Mouse (Mus musculus) layer of hippocampus, adult 8-10 months (tissue): ENCODE results near the gene Pced1a. TPM values are rescaled to one million over a fixed set of nuclear protein-coding genes. Genes with fewer than 3 reads are reported as not detected.

Experiments
- DNase-seq, 2 experiments: peaks; one replicate each; pipeline ENCODE4 v3.0.0; 2022; ENCODE audit warnings: low spot score in 2 of 2
- total RNA-seq, 4 experiments: library from RNA; stranded (reverse); gene quantifications; 2 replicates each; pipeline ENCODE4 v1.2.4; 2022

The Pced1a gene
- total RNA-seq = 10 to 100 TPM; 25.2 to 29.4 (median 27.8) TPM

DNA sequence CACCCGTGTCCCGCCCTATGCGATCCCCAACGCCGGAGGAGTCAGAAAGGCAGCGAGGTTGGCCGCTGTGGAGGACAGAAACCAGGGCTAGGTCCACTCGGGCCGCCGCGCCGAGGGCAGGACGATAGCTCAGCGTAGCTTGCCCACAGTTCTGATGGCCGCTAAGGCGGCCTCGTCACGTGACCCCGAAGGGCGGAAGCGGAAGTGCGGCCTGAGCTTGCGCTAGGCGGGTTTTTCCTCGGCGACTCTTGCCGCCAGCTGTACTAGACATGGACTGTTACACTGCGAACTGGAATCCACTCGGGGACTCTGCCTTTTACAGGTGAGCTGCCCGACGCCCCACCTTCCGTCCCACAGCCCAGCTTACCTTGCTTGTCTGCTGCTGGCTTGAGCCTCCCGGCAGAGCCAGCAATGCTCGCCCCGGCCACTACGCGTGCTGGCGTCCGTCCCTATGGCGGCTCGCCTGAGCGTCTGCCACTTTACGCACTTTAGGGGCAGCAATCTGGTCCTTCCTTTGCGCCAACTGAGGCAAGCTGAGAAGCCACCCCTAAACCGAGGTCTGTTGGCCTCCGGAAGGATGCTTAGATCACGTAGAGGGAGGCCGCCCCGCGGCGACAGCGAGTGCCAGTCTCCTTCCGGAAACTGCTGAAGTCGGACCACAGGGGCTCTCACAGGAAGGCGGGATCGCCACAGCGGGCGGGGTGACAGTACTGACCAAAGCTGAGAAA is at the start of gene Pced1a, which contains the start of gene Vps16:
Gene Pced1a (minus strand): TSS at position 576 of the 728 bp plus-strand sequence.
Gene Vps16 (plus strand): TSS at position 214 of the 728 bp plus-strand sequence.
- DNase-seq = peak; percentile 88 to 92

DNA sequence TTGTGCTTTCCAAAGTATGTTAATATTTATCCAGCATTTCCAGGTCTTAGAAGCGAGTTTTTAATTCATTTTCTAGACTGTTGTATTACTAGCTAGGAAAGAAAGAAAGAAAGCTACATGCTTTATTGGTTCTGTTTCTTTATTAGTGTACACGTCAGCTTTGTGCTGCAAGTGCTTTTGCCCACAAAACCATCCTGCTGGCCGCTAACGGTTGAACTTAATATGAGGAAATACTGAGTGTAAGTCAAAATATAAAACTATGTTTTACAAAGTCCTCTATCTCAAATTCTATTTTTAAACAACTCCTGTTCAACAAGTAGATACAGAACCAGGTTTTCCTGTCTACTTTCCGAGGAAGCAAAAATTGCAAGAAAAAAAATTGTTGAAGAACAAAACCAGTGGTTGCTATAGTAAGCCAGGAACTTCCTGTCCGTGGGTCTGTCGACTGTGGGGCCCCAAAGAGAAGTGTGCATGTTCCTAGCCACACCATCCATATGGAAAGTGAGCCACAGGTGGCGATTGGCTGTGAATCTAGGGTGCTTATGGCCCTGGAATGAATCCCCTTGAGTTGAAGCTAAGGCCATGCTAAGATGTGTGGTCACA is 48.5 kb upstream of the Pced1a start:
- no peak for DNase-seq

DNA sequence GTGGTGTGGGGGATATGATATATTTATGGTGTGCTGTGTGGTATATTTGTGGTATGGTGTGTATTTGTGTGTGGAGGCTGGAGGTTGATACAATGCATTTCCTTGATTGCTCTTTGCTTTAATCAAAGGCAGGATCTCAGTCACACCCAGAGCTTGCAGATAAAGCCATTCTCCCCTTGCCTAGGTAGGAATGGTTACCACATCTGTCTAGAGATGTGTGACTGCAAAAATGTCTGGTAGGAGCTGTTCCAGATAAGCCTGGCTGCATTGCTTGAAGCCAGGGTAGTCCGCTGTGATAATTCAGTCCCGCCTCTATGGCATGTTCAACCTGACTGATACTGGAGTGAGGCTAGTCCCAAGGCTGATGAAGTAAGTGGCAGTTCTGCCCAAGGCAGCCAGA is 45.4 kb upstream of the Pced1a start:
- no peak for DNase-seq

DNA sequence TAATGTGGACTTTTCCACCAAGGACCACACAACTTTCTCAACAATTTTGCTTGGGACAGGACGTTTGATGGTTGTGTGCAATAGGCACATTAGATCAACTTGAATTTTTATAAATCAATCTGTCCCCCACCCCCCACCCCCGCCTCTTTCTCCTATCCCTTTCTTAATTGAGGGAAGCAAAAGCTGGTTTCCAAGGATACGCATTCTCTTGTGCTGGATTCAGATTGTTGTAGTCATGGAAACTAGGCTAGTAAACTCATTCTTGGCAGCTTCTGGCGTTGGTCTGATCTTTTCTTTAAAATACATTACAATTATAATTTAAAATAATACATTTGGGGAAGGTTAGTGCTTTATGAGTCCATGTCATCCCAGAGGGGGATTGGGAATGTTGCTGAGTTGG is 44.9 kb upstream of the Pced1a start:
- DNase-seq = no peak

DNA sequence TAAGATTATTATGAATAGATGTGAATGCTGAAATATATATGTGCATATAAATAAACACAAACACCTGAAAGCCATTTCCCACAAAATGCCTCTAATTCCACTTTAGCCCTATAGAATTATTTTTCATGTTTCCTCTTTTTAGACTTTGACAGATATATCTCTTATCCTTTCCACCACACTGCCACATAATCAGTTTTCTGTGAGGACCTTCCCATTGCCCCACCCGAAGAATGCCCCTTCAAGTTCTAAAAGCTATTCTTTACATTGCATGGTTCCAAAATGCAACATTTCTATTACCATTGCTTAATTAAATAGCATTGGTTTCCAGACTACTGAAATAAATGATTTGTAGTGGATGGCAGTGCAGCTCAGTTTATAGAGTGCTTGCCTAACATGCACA is 41.9 kb upstream of the Pced1a start:
- no peak for DNase-seq

DNA sequence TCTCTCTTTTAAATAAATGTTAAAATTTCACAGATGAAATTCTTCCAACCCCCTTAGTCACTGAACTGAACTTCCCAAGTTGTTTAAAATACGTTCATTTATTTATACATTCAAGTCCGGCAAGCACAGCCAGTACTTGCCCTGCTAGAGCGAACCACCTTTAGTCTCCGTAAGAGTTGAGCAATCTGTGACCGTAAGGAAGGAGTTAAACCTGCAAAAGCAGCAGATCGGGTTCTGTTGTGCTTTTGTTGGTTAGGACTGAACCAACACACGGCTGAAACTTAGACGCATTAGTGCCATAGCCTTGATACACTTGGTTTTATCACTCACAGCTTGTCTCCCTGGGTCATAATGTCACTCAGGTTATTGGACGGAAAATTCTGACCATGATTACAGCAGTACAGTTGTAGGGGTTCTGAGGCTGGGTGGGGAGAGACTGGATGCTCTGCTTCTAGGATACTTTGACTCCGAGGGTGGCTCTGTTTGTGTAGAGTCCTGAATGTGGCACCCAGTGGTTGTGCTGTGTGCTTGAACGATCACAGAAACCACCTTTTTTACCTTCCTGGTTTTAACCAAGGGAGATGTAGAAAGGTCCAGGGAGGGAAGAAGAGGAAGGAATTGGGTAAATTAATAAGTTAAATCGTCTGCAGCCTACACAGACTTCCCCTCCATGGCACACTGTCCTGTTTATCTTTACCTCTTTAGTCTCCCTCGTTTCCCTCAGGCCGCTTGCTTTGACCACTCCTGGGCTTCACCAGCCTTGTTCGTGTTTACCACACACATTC is 37.0 kb upstream of the Pced1a start:
- DNase-seq = no peak

DNA sequence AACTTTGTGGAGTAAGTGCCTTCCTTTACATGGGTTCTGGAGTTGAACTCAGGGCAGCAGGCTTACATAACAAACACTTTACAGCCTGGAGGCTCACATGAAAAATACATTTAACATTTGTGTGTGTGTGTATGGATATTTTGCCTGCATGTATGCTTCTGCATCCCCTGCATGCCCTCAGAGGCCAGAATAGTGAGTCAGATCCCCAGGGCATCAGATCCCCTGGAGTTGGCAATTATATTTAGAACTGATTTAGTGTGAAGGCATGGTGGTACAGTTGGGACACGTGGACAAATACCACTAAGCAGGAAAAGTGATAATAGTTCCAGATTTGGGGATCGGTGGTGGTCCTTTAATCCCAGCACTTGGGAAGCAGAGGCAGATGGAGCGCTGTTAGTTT is 35.1 kb upstream of the Pced1a start:
- DNase-seq = no peak

DNA sequence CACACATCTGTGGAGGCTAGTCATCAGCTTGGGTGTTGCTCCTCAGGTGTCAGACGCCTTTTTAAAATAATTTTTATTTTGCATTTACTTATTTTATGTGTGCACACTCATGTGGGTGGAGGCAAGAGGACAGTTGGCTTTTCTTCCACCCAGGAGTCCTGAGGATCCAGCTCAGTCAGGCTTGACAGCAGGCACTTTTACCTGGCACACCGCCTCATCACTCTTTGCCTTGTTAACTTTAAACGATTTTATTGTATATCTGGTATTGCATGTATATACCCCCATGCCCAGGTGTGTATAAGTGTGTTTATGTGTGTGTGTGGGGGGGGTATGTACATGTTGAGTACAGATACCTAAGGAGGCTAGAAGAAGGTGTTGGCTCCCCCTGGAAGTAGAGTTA is 33.4 kb upstream of the Pced1a start:
- no peak for DNase-seq

DNA sequence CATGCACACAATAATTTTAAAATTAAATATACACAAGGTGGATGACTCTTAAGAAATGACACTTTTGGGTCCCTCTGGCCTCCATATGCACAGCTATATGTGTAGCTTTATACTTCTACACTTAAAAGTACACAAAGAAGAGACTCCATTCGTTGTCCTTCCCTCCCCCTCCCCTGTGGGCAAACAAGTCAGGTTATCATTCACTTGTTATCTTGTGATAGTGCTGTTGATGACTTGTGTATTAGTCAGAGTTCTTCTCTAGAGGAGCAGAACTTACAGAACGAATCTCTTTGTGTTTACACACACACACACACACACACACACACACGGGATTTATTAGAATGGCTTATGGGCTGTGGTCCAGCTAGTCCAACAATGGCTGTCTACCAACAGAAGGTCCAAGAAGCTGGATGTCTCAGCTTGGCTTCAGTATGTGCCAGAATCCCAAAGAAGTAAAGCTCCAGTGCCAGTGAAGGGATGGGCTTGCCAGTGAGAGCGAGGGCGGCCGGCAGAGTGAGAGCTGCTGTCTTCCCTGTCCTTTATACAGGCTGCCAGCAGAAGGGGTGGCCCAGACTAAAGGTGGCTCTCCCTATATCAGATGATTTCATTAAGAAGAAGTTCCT is 30.4 kb upstream of the Pced1a start:
- peak in 1 of 2 experiments; percentile 48 for DNase-seq

DNA sequence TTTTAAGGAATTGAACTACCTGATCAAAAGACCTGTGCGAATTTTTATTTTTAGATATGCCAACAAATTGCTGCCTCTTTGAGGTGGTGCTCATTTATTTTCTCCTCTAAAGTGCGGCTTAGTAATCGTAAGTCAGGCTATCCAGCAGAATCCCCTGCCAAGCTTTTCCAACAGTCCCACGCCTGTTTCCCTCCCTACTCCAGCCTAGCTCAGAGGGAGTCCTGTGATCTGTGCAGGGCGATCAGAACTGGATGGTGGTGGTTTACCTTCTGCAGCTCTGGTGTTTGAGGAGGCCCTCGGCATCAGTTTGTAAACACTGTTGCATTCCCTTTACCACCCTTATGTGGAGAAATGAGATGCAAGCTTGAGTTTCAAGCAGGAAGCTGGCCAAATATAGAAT is 28.9 kb upstream of the Pced1a start:
- no peak for DNase-seq

DNA sequence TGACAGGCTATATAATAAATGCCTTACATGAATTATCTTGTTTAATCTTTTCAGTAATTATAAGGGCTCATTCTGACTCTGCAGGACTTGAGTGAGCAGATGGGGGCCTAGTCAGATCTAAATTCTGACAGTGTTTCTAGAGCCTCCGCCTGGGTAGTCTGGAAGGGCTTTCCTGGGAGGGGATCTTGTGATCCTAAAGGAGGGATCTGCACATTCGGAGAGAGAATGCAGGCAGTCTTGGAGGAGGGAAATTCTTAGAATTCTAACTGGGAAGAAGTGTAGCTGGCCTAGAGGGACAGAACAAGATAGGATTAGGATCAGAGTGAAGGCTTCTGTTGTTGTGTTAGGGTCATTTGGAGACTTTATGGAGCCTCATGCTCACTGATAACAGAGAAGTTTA is 27.8 kb upstream of the Pced1a start:
- no peak for DNase-seq

DNA sequence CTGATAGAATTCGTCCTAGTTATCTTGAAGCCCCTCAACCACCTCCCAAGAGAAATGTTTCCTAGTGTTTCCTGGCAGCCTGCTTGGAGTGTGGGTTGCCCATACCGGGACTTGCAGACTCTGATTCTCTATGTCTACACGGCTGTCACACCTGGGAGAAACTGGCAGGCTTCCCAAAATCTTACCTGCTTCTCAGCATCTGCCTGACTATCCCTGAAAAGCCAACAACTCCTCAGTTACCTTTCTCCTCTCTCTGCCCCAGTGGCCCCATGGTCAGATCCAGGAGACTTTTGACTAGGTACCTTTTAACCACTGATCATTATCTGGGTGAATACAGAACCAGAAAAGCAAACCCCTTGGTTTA is 27.2 kb upstream of the Pced1a start:
- DNase-seq = no peak

DNA sequence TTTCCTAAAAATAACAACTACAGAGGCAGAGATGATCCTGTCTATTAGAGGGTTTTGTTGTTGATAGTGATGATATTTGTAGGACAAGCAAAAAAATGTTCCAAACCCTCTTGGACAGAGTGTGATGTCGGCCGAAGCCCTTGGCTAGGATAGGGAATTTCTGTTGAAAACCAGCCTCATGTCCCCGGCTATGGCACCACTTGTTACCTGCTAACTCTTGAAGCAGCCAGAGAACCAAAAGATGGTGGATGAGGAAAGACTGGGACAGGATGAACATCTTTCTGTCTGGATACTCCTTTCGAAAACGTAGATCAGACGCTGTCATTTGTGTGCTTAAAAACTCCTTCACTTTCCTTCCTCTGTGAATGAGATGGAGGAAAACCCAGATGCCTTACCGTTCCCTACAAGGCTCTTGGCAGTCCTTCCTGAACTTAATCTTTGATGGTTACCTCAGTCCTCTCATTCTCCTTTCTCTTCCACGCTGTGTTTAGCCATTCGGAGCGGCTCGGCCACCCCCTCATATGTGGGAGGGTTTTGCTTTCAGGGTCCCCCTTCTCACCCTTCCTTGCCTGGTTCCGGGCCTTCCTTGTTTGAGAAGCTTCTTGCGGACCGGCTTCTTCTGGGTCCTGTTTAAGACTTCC is 26.7 kb upstream of the Pced1a start:
- DNase-seq = no peak

DNA sequence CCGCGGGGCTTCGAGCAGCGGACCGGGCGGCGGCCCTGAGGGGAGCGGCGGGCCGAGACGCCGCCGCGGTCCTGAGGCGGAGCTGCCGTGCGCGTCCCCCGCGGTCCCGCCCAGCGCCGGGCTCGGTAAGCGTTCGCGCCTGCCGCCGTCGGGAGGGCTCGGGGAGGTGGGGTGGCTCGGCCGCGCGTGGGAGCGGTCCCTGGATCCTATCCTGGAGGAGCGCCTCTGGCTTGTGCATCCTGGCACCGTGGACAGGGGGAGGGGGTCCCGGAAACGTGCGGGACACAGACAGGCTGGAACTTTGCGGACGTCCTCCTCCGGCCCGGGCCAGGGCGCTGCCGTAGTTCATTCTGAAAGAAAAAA is 25.9 kb upstream of the Pced1a start:
- DNase-seq = peak in 1 of 2 experiments; percentile 69

DNA sequence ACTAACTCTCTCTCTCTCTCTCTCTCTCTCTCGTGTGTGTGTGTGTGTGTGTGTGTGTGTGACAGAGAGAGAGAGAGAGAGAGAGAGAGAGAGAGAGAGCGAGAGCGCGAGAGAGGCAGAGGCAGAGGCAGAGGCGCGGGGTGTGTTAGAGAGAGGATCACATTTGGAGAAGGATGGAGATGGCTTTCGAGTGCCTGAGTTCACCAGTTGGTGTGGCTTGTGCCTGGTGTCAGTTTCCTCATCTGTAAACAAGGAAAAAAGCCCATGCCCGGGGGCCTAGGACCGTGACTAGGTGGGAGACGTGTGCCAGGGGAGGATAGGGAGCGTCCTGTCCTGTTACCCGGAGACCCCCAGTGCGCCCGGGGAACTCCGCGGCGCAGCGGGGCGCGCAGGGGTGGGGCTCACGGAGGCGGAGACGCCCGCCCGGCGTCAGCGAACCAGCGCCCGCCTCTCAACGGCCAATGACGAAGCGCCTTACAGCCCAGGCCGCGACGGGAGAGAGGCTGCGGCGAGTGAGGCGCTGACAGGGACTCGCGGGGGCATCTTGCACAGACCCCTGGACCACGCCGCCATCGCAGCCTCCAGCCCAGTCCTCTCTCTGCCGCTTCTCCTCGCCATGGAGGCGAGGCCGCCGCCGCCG is 25.4 kb upstream of the Pced1a start, which contains the start of gene Ptpra:
Gene Ptpra (plus strand): TSS at position 485 of the 640 bp plus-strand sequence.
- peak; percentile 84 to 88 for DNase-seq

DNA sequence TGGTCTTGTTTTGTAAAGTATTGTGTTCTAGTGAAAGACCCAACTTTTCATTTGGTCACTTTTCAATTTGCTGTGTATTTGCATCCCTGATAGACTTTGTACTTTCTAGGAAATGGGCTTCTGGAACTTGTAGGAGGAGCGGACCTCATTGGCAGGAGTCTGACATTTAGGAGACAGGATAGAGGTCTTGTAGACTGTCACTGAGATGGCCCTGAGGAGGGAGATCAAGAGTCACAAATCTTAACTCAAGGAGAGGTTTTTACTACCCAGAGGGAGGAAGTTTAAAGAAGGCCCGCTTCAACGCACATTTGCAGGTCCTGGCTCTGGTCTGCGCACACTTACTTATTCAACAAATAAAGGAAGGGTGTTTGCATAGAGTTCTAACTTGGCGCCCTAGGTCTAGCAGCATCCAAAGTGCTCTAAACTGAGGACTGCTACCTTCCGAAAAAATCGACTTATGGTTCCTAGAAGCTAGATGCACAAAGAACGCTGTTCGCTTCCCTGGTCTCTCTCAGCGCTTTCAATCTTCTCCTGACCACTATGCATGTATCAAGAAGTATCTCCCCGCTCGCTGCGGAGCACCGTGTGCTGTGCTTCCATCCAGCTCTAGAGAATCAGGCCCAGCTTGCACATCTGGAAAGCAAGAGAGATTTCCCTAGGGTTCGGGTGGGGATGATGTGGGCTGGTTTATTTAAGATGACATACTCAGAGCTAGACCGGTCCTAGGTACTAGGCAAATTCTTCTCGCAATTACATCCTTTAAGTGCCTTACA is 24.7 kb upstream of the Pced1a start:
- no peak for DNase-seq

DNA sequence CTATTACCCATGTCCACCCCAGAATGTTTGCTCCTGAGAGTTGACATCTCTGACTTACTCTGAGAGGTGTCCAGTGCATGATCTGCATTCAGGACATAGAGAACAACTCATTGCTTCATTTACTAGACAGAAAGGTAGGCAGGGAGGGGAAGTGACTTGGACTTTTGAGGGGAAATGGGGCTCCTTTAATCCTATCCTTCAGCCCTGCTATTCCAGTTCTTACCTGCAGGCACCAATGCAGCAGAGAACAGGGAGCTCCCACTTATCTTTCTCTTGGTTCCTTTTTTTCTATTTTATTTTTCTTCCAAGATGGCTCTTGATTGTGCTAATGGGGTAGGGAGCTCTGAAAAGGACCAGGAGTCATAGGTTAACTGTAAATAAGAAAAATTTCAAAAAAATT is 23.9 kb upstream of the Pced1a start:
- no peak for DNase-seq

DNA sequence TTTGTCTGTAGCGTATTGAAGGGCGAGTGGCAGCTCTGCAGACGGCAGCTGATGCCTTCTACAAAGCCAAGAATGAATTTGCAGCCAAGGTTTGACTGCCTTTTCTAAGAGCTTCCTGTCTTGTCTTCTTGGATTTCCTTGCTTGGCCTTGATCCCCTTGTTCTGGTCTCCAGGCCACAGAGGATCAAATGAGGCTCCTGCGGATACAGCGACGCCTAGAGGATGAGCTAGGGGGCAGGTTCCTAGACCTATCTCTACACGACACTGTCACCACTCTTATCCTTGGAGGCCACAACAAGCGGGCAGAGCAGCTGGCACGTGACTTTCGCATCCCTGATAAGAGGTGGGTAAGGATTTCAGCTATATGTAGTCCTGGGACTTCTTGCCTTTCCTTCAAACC is 17.7 kb upstream of the Pced1a start:
- DNase-seq = no peak

DNA sequence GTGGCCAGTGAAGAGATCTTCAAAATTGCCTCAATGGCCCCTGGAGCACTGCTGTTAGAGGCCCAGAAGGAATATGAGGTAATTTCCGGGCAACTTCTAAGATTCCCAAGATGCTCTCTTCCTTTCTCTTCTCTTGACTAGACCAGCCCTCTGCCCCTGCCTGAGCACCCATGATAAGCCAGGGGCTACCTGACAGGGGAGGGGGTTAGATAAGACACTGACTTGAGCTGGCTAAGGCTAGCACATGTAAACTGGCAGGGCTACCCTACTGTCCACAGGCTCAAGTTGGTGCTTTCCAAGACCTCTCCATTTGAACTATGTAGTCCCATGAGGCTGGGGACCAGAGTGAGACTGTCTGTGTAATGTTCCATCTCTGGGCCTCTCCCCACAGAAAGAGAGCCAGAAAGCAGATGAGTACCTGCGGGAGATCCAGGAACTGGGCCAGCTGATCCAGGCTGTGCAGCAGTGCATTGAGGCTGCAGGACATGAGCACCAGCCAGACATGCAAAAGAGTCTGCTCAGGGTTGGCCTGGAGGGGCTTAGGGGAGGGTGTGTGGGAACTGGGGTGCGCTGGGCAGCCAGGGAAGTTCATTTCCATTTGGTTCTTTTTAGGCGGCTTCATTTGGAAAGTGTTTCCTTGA is 15.5 kb upstream of the Pced1a start:
- no peak for DNase-seq

DNA sequence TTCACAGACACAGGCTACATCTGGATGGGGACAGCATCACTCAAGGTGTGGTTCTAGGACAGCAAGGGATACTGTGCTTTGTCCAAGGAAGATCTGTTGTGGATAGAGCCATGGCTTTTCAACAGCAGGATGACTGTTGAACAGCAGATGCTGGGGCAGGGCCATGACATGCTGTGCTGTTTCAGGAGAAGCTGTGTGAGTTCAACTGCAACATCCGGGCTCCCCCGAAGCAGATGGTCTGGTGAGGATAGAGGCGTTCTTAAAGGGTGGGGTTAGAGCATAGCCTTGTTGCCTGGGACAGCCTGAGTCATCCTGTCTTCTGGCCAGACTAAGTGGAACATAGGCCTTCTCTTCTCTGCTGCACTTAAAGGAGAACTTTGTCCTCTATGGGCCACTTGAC is 14.4 kb upstream of the Pced1a start:
- DNase-seq = no peak
